Mouse (Mus musculus) liver, postnatal 0 days (tissue): Measurements from ENCODE around the gene Dlg2. TPM values are rescaled to one million over a fixed set of nuclear protein-coding genes. Genes with fewer than 3 reads are reported as not detected.

Experiments used
- ATAC-seq: fragments of 200-750 bp; cut with Nextera tagmentation; 2 replicates; pipeline ENCODE4 v1.8.0; 2017; ENCODE audit warnings: mild to moderate bottlenecking, moderate library complexity
- DNase-seq: peaks from one replicate; pipeline ENCODE4 v3.0.0-alpha.2; 2016
- H3K27ac ChIP-seq: fragments of 300-500 bp; sonication (generic); 2 replicates; pipeline ENCODE4 v1.5.1; 2014; ENCODE audit warnings: antibody characterized with exemption, moderate library complexity, mild to moderate bottlenecking, low read depth
- H3K27me3 ChIP-seq: fragments of 300-500 bp; sonication (generic); 2 replicates; pipeline ENCODE4 v1.6.1; 2014; ENCODE audit warnings: low read length, control low read depth, mixed read lengths; ENCODE audit not compliant: insufficient read depth
- H3K36me3 ChIP-seq: fragments of 300-500 bp; sonication (generic); replicated peaks from 2 replicates; pipeline ENCODE4 v1.6.1; 2014; ENCODE audit warnings: mild to moderate bottlenecking, control low read depth, low read length, moderate library complexity, mixed read lengths; ENCODE audit not compliant: insufficient read depth
- H3K4me1 ChIP-seq: fragments of 300-500 bp; sonication (generic); 2 replicates; pipeline ENCODE4 v1.6.1; 2014; ENCODE audit warnings: antibody characterized with exemption, mild to moderate bottlenecking, control low read depth; ENCODE audit not compliant: insufficient read depth
- H3K4me2 ChIP-seq: fragments of 300-500 bp; sonication (generic); 2 replicates; pipeline ENCODE4 v1.6.1; 2014; ENCODE audit warnings: low read depth, mild to moderate bottlenecking, low read length, moderate library complexity, mixed read lengths
- H3K4me3 ChIP-seq: fragments of 300-500 bp; sonication (generic); 2 replicates; pipeline ENCODE4 v1.5.1; 2014; ENCODE audit warnings: low read depth, low read length
- H3K9ac ChIP-seq: fragments of 300-500 bp; sonication (generic); replicated peaks from 2 replicates; pipeline ENCODE4 v1.6.1; 2014; ENCODE audit warnings: mild to moderate bottlenecking, moderate library complexity
- H3K9me3 ChIP-seq: fragments of 300-500 bp; sonication (generic); 2 replicates; pipeline ENCODE4 v1.6.1; 2016; ENCODE audit warnings: mild to moderate bottlenecking, control low read depth, low read length, mixed read lengths
- CTCF ChIP-seq: sonication (generic); IDR thresholded peaks from 2 replicates; pipeline ENCODE4 v1.5.1; 2016; ENCODE audit warnings: antibody characterized with exemption, low read depth
- EP300 ChIP-seq: IDR thresholded peaks from 2 replicates; pipeline ENCODE4 v1.6.1; 2016; ENCODE audit warnings: antibody characterized with exemption, low read depth, mild to moderate bottlenecking
- WGBS: fragments of 180-500 bp; shearing (Covaris S2); extraction: QIAGEN DNeasy Blood & Tissue Kit; methylation state at CpG from one replicate; pipeline ENCODE4 v1.1.7; 2014; ENCODE audit not compliant: insufficient replicate concordance; 5-methylcytosine and 5-hydroxymethylcytosine counted together
- polyA plus RNA-seq: library from polyadenylated mRNA; unstranded; fragments of >200 nt; fragmentation: Nextera tagmentation; extraction: Ambion mirVana; gene quantifications from 2 replicates; pipeline ENCODE4 v1.2.1, GENCODE M21; 2015

Dlg2 gene
- polyA plus RNA-seq, 1 experiment from 2014 or later = 0.41 TPM

DNA sequence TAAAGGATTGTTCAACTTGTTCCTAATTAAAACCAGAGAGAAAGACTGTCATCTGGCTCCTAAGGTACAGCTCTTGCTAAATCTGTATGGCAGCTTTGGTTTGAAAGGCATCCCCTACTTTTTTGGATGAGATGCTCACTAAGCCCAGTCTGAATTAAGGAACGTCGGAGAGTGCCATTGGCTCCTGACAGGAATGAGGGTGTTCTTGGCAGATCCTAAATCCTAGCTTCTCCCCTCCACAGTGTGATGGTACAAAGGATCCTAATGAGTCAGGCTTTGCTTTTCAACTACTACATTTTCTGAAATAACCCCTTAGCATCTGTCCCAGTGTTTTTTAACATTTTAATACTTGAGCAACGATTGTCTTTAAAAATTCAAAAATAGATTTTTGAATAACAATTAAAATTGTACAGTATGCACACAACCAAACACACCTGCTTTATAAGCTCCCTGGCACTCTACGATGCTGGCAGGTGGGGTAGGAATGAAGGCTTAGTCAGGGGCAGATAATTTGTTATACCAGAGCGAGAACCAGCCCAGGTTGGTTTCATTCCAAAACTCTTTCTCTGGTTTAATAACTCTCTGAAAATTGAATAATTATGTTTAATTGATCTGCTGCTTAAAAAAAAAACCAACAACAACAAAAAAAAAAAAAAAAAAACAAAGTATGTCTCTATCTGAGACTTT, 1527.4 kb downstream of the Dlg2 start:
- H3K27ac ChIP-seq = no peak overlapping the region
- TF ChIP-seq CTCF (no peak), EP300 (no peak)
- no peak for DNase-seq
- no peaks in the 10 kb centered on the region for H3K9me3 ChIP-seq
- H3K27me3 ChIP-seq = no peaks in the 10 kb centered on the region
- H3K9ac ChIP-seq = no peak overlapping the region
- H3K36me3 ChIP-seq = no peaks in the 10 kb centered on the region
- H3K4me3 ChIP-seq = no peak overlapping the region
- no peak for ATAC-seq
- H3K4me1 ChIP-seq = no peaks in the 10 kb centered on the region
- no peak overlapping the region for H3K4me2 ChIP-seq
- WGBS = 78% methylated on average over 5 of the region's 5 CpGs

DNA sequence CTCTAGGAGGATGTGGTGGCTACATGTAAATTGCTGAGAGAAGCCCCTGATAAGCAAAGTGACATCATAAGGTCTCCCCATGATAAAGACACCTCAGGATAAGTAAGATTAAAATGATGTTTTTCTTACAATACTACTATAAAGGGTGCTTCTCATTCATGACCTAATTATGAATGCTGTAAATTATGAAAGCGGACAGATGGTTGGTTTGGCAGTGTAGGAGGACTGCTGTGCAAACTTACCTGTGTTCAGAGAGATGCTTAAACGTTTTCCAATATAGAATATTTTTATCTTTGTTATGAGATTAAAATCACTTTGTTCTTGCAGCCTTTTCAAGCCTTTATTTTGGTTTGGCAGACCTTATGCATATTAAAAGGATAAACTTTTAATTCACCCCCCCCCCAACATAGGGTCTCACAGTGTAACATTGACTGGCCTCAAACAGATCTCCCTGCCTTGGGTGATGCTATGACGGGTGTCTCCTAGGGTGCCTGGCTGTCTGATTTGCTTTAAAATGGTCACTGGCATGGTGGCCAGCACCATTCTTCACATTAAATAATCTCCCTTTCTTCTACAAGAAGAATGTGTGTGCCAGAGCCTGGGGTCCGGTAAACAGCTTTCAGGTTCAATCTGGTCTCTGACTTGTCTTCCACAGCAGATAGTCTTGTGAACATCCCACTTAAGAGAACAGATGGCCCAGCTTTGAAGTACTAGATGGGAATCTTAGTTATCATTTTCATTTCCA, 1529.4 kb downstream of the Dlg2 start:
- no peaks in the 10 kb centered on the region for H3K4me1 ChIP-seq
- H3K9me3 ChIP-seq = no peaks in the 10 kb centered on the region
- WGBS = 76% methylated on average over 4 of the region's 4 CpGs
- no peak overlapping the region for H3K9ac ChIP-seq
- no peak overlapping the region for H3K4me3 ChIP-seq
- TF ChIP-seq CTCF (no peak), EP300 (no peak)
- no peaks in the 10 kb centered on the region for H3K36me3 ChIP-seq
- no peak for ATAC-seq
- H3K27me3 ChIP-seq = no peaks in the 10 kb centered on the region
- no peak for DNase-seq
- H3K27ac ChIP-seq = no peak overlapping the region
- no peak overlapping the region for H3K4me2 ChIP-seq

DNA sequence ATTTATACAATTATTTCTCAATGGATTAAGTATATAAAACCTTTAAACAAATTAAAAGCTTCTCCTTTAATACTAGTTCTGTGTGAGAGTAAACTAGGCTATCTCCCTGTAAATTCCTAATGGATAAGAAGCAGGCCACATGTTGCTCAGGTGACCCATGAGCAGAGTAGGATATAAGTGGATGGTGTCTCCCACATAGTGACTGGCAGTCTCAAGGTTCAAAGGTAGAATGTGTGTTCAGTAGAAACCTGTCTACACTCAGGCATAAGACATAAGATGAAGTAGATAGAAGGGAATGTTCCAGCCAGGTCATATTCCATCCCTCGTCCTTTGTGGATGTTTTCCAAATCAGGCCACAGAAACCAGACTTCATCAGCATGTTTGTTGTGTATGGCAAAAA, 1532.2 kb downstream of the Dlg2 start:
- ATAC-seq = no peak
- TF ChIP-seq EP300 = no peak
- no peak for TF ChIP-seq CTCF
- 70% methylated on average over 1 of the region's 1 CpGs for WGBS

DNA sequence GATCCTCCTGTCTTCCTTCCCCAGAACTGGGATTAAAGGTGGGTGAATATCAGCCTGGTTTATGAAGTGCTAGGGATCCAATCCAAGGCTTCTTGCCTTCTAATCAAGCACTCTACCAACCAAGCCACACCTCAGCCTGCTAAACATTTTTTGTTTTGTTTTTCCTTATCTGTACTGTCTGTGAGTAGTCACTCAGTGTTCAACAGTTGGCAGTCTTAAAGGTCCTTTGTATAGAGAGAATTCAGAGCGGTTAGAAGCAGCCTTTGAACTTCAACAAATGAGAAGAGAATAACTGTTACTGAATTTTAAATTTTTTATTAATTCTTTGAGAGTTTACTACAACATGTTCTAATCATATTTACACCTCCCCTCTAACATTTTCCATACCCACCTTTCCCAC, 1548.5 kb downstream of the Dlg2 start:
- WGBS = 59% methylated on average over 1 of the region's 1 CpGs
- H3K27ac ChIP-seq = no peak overlapping the region
- ATAC-seq = no peak

More for the DNA sequence above, 1532.2 kb downstream of the Dlg2 start:
- H3K4me3 ChIP-seq = no peak overlapping the region
- no peaks in the 10 kb centered on the region for H3K9me3 ChIP-seq
- no peak overlapping the region for H3K27ac ChIP-seq
- H3K27me3 ChIP-seq = no peaks in the 10 kb centered on the region
- no peak overlapping the region for H3K9ac ChIP-seq
- no peaks in the 10 kb centered on the region for H3K36me3 ChIP-seq
- no peak for DNase-seq
- H3K4me2 ChIP-seq = no peak overlapping the region
- no peaks in the 10 kb centered on the region for H3K4me1 ChIP-seq

DNA sequence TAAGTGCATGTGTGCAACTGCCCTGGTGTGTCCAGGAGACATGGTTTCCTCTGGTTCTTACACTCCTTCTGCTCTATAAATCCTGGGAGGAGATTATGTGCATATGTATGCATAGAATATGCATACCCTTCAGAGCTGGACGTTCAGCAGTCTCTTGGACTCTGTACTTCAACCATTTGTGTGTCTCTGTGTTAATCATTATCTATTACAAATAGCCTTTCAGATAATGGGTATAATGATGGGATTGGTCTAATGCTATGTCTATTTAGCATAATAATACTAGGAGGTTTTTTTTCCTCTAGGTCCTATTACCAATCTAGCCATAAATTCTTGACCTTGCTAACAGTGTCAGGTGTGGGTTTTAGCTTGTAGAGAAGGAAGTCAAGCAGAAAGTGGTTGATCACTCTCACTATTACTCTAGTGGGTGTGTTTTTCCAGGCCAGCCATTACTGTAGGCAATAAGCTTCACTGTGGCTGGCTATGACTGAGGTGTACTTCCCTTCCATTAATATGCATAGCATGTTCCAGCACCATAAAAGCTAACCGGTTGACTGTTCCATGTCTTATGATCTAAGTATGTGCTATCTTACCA, 1549.1 kb downstream of the Dlg2 start:
- TF ChIP-seq CTCF (no peak), EP300 (no peak)
- H3K27me3 ChIP-seq = no peaks in the 10 kb centered on the region
- H3K4me3 ChIP-seq = no peak overlapping the region
- no peak overlapping the region for H3K9ac ChIP-seq
- DNase-seq = no peak
- peak; percentile 49; the same call in 1 of the 2 replicates for ATAC-seq
- no peak overlapping the region for H3K27ac ChIP-seq
- H3K4me2 ChIP-seq = no peak overlapping the region
- no peaks in the 10 kb centered on the region for H3K9me3 ChIP-seq
- no peaks in the 10 kb centered on the region for H3K4me1 ChIP-seq
- whole genome bisulfite sequencing = 60% methylated on average over 2 of the region's 2 CpGs
- H3K36me3 ChIP-seq = no peaks in the 10 kb centered on the region

More for the DNA sequence above, 1548.5 kb downstream of the Dlg2 start:
- Histone ChIP-seq H3K4me2 (no peak overlapping the region), H3K27me3 (no peaks in the 10 kb centered on the region), H3K9ac (no peak overlapping the region), H3K9me3 (no peaks in the 10 kb centered on the region), H3K4me1 (no peaks in the 10 kb centered on the region), H3K4me3 (no peak overlapping the region), H3K36me3 (no peaks in the 10 kb centered on the region)
- no peak for DNase-seq
- TF ChIP-seq EP300 (no peak), CTCF (no peak)

DNA sequence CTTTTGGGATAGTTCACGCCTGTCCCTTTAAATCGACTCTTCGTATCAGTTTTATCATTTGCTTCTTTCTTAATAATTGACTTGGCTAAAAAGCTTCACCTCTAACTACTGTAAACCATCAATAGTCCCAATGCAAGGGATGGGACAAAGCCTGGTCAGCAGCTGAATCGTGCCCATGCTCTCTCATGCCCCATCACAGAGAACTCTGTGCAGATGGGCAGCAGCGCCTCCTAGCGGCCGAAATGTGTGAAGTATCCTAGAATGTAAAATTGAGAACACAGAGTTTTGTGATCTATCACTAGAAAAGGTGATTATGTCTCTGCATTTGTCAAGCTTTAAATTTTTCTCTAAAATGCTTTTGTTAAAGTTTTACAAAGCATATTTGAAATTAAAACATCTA, 1550.6 kb downstream of the Dlg2 start:
- H3K36me3 ChIP-seq = no peaks in the 10 kb centered on the region
- DNase-seq (peak; percentile 71), ATAC-seq (no peak)
- no peak overlapping the region for H3K9ac ChIP-seq
- no peaks in the 10 kb centered on the region for H3K9me3 ChIP-seq
- peak; percentile 88 for TF ChIP-seq CTCF
- TF ChIP-seq EP300 = no peak
- 40% methylated on average over 7 of the region's 7 CpGs for WGBS
- no peak overlapping the region for H3K4me2 ChIP-seq
- H3K27ac ChIP-seq = no peak overlapping the region
- no peak overlapping the region for H3K4me3 ChIP-seq
- no peaks in the 10 kb centered on the region for H3K4me1 ChIP-seq
- no peaks in the 10 kb centered on the region for H3K27me3 ChIP-seq
